Mouse (Mus musculus) layer of hippocampus, adult 18-20 months (tissue): ENCODE results near the gene Cryzl2. TPM values are rescaled to one million over a fixed set of nuclear protein-coding genes. Genes with fewer than 3 reads are reported as not detected.
A peak's percentile ranks its signal among the peaks of the same experiment; 100 is the strongest.

Experiments used
- DNase-seq, 2 experiments: peaks; one replicate each; pipeline ENCODE4 v3.0.0; 2022; ENCODE audit warnings: low spot score in 2 of 2
- total RNA-seq, 2 experiments: library from RNA; stranded (reverse); gene quantifications; 2 replicates each; pipeline ENCODE4 v1.2.3; 2021

Cryzl2 gene
- total RNA-seq, 2 experiments from 2014 or later = 5.5 to 5.7 TPM

DNA sequence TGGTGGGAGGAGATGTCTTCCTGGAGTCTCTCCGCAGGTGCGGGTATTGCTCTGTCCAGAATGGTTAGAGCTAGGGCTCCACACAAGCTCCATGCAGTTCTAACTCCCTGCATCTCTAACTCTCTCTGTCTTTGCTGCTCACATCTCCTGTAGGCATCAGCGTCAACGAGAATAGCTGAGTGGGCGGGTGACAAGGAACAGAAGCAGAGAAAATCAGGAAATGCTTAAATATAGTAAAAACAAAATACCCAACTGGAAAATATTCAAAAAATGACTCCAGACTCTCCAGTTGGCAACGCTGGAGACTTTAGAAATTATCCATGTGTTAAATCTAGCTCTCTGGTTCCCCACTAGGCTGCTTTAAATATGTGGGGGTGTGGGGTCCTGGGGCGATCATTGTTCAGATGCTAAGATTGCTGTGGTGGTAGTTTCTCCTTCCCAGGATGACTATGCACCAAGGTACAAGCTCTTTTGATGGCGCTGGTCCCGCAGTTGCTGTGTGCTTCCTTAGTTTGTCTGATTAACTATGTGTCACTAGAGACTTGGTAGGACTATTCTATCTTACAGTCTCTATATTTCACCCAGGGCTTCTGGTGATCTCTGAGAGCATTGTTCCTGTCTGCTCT is 12.5 kb downstream of the Cryzl2 start:
- DNase-seq = peak; percentile 71 to 90

DNA sequence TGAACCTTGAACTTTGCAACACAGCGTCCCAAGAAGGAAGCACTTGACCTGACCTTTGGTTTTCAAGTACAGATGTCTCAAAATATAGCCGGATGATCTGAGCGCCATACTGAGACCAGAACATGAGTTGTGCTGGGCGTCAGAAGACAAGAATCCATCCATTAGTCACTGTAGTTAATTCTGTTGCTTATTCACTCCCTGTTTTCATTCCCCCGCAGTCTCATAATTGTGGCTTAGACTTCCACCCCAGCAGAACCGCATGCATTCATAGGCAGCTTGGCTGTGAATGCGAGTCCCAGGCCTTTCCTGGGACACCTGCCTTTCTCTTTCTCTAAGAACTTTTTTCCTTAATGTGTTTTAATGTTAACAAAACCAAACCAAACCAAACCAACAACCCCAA is 14.3 kb downstream of the Cryzl2 start:
- no peak for DNase-seq

GRCm38 (mm10) chr1:157474865-157475264 is 16.5 kb downstream of the Cryzl2 start:
- peak in 1 of 2 experiments; percentile 51 for DNase-seq

GRCm38 (mm10) chr1:157476231-157476630 is 17.9 kb downstream of the Cryzl2 start:
- DNase-seq = no peak

DNA sequence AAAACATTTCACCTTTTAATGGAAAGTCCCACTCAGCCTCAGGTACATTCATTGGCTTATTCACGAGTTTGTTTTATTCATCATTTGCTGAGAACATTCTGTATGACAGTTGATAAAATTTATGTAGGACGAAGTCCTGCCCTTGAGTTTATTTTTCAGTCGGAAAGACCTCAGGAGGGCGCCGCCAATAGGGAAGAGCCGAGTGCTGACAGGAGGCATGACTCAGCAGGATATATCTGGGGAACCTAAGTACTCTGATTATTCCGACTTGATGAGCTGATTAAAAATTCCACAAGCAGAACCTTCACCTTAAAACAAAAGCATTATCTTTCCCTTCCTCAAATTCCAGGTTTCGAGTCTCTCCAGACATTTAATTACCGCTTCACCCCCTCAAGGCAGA is 21.7 kb downstream of the Cryzl2 start:
- no peak for DNase-seq

GRCm38 (mm10) chr1:157480901-157481300 is 22.5 kb downstream of the Cryzl2 start:
- DNase-seq = no peak

GRCm38 (mm10) chr1:157481666-157482065 is 23.3 kb downstream of the Cryzl2 start:
- no peak for DNase-seq

DNA sequence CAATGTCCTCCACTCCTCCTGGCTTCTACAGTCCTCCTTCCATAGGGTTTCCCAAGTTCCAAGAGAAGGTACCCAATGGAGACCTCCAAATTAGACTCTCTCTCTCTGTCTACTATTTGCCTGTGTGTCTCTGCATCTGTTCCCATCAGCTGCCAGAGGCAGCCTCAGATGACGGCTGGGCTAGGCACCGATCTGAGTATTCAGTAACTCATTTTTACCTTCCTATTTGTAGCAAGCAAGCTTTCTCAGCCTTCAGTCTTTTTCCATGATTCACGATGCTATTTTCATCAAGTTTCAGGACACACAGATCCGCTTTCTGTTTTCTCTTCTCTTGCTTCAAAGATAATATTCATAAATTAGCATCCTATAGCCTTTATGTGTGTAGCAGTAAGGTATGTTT is 25.8 kb downstream of the Cryzl2 start:
- no peak for DNase-seq

DNA sequence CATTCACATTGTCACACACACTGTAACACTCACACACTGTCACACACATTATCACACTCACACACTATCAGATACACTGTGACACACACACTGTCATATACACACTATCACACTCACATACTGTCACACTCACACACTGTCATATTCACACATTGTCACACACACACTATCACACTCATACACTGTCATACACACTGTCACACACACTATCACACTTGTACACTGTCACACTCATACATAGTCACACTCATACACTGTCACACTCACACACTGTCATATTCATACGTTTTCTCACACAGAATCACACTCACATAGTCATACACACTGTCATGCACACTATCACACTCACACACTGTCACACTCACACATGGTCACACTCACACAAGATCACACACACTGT is 42.3 kb downstream of the Cryzl2 start:
- no peak for DNase-seq

DNA sequence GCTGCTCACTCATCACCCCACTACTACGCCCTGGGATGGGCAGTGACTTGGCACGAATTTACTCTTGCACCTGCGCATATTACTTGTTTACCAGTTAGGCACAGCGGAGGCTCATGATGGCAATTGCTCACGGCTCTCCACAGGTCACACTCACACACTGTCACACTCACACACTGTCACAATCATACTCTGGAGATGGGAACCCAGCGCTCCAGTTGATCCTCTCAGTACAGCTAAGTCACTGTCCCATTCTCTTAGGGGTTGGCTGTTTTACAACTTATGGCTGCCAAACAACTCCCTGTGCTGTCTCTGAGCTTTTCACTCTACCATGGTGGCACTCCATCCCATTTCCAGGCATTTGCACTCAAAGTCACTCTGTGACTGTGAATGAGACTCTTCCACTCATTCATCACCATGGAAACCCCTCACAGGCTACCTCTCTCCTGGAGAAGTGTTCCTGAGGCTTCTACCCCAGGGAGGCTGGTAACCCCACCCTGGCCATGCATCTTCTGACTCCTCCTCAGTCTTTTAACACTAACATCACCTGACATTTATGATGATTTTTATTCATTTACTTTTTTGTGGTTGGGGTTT is 43.1 kb downstream of the Cryzl2 start:
- no peak for DNase-seq

- no peak for DNase-seq
Observed at GRCm38 (mm10) chr1:157503071-157503470, 44.7 kb downstream of the Cryzl2 start.

GRCm38 (mm10) chr1:157506522-157506921 is 48.1 kb downstream of the Cryzl2 start, which contains the start of gene Sec16b:
Gene Sec16b (plus strand): TSS chr1:157506728.
- no peak for DNase-seq

DNA sequence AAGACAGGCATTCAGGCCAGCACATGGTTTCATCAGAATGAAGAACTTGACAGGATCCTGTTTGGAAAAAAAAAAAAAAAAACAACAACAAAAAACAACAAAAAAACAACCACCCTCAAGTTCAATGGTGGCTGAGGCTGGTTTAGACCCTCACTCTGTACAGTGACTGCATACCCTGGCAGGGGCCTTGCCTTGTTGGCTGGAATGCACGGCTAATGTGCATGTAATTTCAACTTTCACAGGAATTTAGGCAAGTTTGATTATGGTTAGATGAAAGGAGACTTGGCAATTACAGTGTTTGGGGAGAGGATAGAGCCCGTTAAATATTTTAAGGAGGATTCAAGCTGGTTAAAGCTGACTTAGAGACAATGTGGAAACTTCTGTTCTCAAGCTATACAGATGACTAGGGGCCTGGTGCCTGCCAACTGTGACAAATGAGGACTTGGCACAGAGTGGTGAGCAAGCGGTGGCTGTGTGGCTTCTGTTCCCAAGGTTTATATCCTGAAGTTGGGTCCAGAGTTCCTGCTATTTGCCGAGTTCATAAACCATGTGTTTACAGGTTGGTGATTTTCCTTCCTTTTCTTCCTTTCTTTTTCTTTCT is 48.7 kb downstream of the Cryzl2 start:
- DNase-seq = peak; percentile 47 to 69

DNA sequence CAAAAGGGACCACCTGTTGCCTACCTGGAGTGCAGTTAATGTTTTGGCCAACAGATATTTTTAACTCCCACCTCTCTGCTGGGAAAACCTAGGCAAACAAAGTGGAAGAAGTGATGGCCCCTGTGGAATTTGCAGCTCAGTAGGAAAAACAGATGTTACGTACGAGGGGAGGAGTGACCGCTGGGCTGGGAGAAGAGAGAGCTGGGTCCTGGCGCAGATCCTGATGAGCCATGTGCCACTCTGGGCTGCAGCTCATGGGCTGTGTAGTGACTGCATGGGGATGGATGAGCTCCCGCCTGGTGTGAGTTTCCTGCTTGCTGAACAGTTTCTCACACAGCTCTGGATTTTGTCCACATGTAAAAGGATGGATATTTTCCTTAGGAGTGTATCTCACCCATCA is 49.4 kb downstream of the Cryzl2 start:
- DNase-seq = no peak

DNA sequence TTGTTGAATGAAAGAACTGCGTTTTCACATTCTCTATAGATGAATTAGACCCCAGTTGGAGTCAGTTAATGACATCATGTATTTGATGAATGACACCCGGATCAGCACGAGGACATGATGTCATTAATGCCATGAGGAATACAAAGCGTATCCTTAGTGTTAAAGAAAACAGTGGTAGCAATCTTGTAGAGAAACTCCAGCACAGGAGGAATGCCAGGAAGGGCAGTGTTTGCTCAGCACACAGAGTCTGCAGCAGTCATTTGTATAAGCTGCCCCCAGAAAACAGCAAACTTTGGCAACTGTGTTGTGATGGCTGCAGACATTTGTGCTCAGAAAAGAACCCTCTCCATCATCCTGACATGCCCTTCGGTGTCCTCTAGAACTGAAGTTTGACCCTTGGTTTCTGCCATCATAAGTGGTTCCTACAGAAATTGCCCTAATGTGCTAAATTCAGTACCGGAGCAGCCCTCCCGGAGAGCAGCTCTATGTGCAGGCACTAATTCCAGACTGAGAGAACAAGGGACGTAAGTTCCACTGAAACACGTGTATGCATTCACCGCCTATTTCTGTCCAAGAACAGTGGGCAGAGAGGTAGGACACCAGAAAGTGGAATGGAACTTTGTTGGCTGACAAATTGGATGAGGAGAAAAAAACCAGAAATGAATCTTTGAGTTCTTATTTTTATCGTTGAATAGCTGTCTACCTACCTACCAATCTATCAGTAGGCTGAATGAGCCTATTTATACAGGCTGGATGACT is 54.5 kb downstream of the Cryzl2 start:
- DNase-seq = no peak

GRCm38 (mm10) chr1:157513559-157513958 is 55.2 kb downstream of the Cryzl2 start:
- DNase-seq = no peak

DNA sequence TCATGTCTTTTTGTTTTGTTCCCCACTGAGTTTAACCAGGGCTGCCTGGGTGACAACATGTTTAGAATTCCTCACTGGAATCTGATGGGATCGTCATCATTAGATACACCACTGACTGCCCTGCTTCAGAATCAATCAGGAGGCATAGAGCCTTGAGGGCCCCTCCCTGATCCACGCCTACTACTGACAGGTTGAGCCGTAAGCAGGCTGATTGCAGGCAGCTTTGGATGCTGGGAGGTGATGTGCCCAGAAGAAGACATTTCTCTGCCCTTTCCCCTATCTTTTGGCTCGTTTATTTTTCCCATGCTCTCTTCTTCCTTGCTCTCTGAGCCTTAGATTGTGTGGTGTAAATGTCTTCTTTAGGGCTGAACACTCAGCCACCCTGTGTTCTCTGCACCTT is 55.9 kb downstream of the Cryzl2 start:
- DNase-seq = no peak

DNA sequence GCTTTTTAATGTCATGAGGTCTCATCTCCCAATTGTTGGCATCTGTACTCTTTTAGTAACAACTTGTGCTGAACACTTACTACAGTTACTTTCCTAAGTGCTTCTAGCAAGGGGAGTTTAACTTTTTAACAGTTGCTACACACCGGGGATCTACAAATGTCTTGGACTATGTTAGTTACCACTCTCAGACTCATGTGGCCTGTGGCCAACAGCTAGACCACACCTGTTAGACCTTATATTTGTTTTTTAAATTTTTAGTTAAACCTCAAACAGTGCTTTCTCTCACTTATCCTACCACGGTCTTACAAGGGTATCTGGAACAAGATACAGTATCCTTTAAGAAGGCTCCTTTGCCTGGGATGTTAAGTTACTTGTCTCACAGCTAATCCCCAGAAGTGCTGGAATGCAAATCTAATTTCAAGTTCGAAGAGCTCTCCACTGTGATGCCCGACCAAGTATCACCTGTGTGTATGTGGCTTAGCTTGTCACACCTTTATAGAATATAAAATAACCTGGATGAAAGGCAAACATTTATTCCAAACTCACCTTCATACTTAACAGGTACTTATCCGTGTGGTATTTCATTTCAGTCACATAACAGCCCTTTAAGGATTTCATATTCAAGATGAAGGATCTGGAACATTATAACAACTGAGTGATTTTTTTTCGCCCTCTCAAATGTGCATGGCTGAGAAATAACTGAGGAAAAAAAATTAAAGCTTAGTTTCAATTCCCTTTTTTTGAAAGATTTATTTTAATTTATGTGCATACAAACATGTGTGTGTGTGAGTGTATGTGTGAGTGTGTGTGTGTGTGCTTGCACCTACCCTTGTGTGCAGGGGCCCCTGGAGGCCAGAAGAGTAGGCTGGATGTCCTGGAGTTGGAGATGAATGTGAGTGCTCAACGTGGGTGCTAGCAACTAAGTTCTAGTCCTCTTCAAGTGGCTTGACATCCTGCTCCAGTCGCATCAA is 58.7 kb downstream of the Cryzl2 start:
- DNase-seq = no peak

DNA sequence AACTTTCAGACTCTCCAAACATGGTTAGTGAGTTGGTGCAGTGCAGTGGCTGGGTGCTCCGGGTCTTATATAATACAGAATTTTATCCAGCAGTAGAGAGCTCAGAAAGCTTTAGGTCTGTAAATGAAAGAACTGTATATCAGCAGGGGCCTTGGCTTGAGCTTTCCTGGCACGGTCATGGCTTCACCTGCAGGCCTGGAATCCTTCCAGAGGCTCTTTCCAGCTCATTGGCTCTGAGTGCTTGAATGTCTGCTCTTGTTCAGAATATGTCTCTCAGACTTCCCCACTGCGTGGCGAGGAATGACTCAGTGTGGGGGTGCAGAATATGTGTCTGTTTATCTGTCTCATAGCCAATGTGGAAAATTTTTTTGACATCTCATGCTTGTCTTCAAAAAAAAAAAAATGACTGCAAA is 59.7 kb downstream of the Cryzl2 start:
- DNase-seq = peak; percentile 77 to 90

DNA sequence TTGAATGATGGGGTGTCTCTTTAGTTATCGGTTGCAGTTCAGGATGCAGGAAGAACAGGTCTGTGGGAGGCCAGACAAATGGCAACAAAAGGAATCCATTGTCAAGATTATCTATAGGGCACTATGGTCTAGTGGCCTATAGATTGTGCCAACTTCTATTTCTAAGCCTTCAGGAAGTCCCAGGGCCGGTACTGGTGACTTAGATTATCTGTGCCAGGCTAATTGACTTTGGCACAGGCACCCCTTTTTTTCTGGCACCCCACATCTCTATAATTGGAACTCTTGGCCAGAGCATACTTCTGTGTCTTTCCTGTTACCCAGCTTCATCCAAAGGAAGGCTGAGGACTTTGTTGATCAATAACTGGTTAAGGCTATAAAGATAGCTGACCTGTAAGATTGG is 61.0 kb downstream of the Cryzl2 start:
- DNase-seq = no peak

- DNase-seq = no peak
Observed at GRCm38 (mm10) chr1:157522322-157522721, 63.9 kb downstream of the Cryzl2 start.
